Mouse (Mus musculus) liver, adult 2 months (tissue): ENCODE data around the gene Mpeg1. TPM values are rescaled to one million over a fixed set of nuclear protein-coding genes. Genes with fewer than 3 reads are reported as not detected.

Source experiments
- DNase-seq: peaks from one replicate; pipeline ENCODE4 v3.0.0-alpha.2; 2011; ENCODE audit warnings: low read depth, low spot score; ENCODE audit errors: extremely low read depth
- H3K27ac ChIP-seq: fragments of 200-500 bp; replicated peaks from 2 replicates; pipeline ENCODE4 v1.5.1; 2012; ENCODE audit warnings: low read depth, mild to moderate bottlenecking, control low read depth, inconsistent platforms, low read length; ENCODE audit not compliant: insufficient read depth
- H3K27me3 ChIP-seq: fragments of 200-500 bp; 2 replicates; pipeline ENCODE4 v1.6.1; 2012; ENCODE audit warnings: mild to moderate bottlenecking, moderate library complexity, low read length, inconsistent platforms; ENCODE audit not compliant: control insufficient read depth, insufficient read depth
- H3K36me3 ChIP-seq: fragments of 200-500 bp; 2 replicates; pipeline ENCODE4 v1.6.1; 2012; ENCODE audit warnings: low read length, inconsistent platforms; ENCODE audit not compliant: control insufficient read depth, insufficient read depth
- H3K4me1 ChIP-seq: fragments of 200-500 bp; 2 replicates; pipeline ENCODE4 v1.6.1; 2011; ENCODE audit warnings: low read length; ENCODE audit not compliant: control insufficient read depth, insufficient read depth
- H3K4me3 ChIP-seq: fragments of 200-500 bp; 2 replicates; pipeline ENCODE4 v1.5.1; 2011; ENCODE audit warnings: low read depth, mild to moderate bottlenecking, control low read depth, low read length, moderate library complexity; ENCODE audit not compliant: insufficient read depth
- H3K79me2 ChIP-seq: fragments of 200-500 bp; 2 replicates; pipeline ENCODE4 v1.6.1; 2012; ENCODE audit warnings: inconsistent platforms, mild to moderate bottlenecking, low read length, moderate library complexity; ENCODE audit not compliant: control insufficient read depth, insufficient read depth
- H3K9ac ChIP-seq: fragments of 200-500 bp; 2 replicates; pipeline ENCODE4 v1.6.1; 2012; ENCODE audit warnings: low read depth, mild to moderate bottlenecking, control low read depth, inconsistent platforms, low read length
- CTCF ChIP-seq: fragments of 200-500 bp; IDR thresholded peaks from 2 replicates; pipeline ENCODE4 v1.5.1; 2011; ENCODE audit warnings: low read depth, low read length, control low read depth
- POLR2A ChIP-seq: fragments of 200-500 bp; IDR thresholded peaks from 2 replicates; pipeline ENCODE4 v1.6.1; 2011; ENCODE audit warnings: low read length, control low read depth; ENCODE audit not compliant: insufficient read depth; ENCODE audit errors: extremely low read depth
- WGBS: fragments of 180-500 bp; shearing (Covaris S2); methylation state at CpG from one replicate; pipeline ENCODE4 v1.1.7; 2018; 5-methylcytosine and 5-hydroxymethylcytosine counted together
- polyA plus RNA-seq: library from polyadenylated mRNA; depleted of rRNA; stranded (reverse); fragments of >200 nt; gene quantifications from 2 replicates; pipeline ENCODE4 v1.2.3, GENCODE M21; 2012
- total RNA-seq: library from RNA; depleted of rRNA; stranded (reverse); fragments of >200 nt; gene quantifications from 2 replicates; pipeline ENCODE4 v1.2.3, GENCODE M21; 2014

Mpeg1 gene
- total and polyA plus RNA-seq, 2 experiments, result 7.4 to 27.1 TPM

DNA sequence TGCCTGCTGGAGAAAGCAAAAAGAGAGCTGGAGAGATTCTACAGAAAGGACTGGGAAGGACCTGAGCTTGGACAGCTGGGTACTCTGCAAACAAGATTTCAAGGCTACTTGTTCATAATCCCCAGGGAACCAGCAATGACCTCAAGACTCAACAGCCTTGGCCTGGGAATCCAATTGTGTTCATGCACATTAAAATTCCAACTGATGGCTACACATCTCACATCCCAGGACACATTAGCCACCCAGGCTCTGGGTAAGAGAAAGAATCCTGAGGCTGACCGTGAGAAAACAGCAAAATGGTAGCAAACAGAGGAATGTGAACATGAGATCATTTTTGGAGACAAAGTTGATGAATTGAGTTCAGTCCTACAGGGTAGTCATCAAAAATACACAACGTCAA is 35.7 kb downstream of the Mpeg1 start:
- Histone ChIP-seq H3K4me1 (peaks cover 5% of the 10 kb centered on the region), H3K27me3 (no peaks in the 10 kb centered on the region), H3K9ac (no peak overlapping the region), H3K36me3 (no peaks in the 10 kb centered on the region), H3K4me3 (no peak overlapping the region), H3K27ac (no peak overlapping the region), H3K79me2 (peaks cover 16% of the 10 kb centered on the region)
- DNase-seq, result no peak
- no peak for TF ChIP-seq CTCF
- no peak for TF ChIP-seq POLR2A
- WGBS, result 95% methylated on average over 2 of the region's 2 CpGs

- H3K4me3 ChIP-seq, result no peak overlapping the region
- peaks cover 5% of the 10 kb centered on the region for H3K4me1 ChIP-seq
- H3K9ac ChIP-seq, result no peak overlapping the region
- TF ChIP-seq CTCF (no peak), POLR2A (no peak)
- peaks cover 9% of the 10 kb centered on the region; the same call in 1 of the 2 replicates for H3K79me2 ChIP-seq
- H3K27ac ChIP-seq, result no peak overlapping the region
- WGBS, result 92% methylated on average over 2 of the region's 2 CpGs
- no peaks in the 10 kb centered on the region for H3K27me3 ChIP-seq
- H3K36me3 ChIP-seq, result no peaks in the 10 kb centered on the region
- no peak for DNase-seq
Observed at GRCm38 (mm10) chr19:12497909-12498308, 37.3 kb downstream of the Mpeg1 start.

DNA sequence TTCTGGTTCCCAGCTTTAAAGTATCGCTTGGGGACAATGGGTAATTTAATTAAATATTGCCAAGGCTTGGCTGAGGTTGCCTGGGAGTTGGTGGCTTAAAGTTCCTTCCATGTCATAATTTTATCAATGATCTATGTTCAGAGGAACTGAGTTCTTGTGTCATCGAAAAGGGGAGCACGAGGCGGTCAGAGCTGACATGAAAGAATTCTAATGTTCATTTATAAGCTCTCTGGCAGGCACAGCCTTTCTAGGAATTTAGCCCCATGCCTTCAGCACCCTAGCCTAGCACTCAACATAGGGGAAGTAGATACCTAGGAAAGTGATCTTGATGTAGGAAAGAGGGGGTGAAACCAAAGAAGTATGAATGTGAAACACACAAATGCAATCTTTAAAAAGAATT is 37.7 kb downstream of the Mpeg1 start:
- WGBS, result 78% methylated on average over 4 of the region's 4 CpGs
- no peak for DNase-seq
- Histone ChIP-seq H3K79me2 (peaks cover 9% of the 10 kb centered on the region; the same call in 1 of the 2 replicates), H3K4me1 (peaks cover 5% of the 10 kb centered on the region), H3K9ac (no peak overlapping the region), H3K27me3 (no peaks in the 10 kb centered on the region), H3K36me3 (no peaks in the 10 kb centered on the region), H3K4me3 (no peak overlapping the region), H3K27ac (no peak overlapping the region)
- no peak for TF ChIP-seq POLR2A
- TF ChIP-seq CTCF, result no peak

DNA sequence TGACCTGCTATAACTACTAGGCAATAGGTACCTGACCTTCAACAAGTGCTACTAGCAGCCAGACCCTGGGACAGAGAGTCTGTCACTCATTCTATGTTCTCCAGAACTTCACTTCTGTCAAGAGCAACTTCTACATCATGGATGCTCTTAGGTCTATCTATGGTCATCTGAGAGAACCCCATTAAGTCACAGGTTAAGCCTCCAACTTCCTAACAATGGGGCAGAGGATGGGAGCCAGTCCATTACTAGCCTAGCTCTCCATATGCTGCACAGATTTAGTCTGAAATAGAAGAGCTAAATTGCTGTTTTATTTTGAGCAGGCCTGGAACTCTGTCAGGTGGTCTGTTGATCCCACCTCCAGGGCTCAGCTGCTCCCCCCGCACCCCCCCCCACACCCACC is 38.4 kb downstream of the Mpeg1 start:
- Histone ChIP-seq H3K9ac (no peak overlapping the region), H3K4me1 (peaks cover 5% of the 10 kb centered on the region), H3K36me3 (no peaks in the 10 kb centered on the region), H3K4me3 (no peak overlapping the region), H3K27me3 (no peaks in the 10 kb centered on the region), H3K27ac (no peak overlapping the region), H3K79me2 (peaks cover 9% of the 10 kb centered on the region; the same call in 1 of the 2 replicates)
- TF ChIP-seq POLR2A (no peak), CTCF (no peak)
- DNase-seq, result no peak
- WGBS, result 87% methylated on average over 1 of the region's 1 CpGs

DNA sequence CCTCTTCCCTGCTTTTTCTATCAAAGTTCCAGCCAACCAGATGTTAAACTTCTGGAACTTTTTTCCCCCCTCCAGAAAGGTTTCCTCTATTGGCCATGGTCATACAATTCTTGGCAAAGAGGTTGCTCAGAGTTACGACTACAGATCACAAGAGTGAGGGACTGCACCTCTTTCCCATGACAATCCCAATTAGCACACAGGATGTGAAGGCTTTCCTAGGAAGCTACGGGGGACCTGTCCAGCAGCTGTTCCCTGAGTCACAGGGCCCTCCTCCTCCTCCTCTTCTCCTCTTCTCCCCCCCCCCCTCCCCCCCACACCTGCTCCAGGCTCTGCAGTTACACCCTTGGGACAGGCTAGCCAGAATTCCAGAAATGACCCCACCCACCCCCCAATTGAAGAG is 38.9 kb downstream of the Mpeg1 start:
- H3K27ac ChIP-seq, result no peak overlapping the region
- H3K9ac ChIP-seq, result no peak overlapping the region
- peaks cover 5% of the 10 kb centered on the region for H3K4me1 ChIP-seq
- DNase-seq, result no peak
- 73% methylated on average over 2 of the region's 2 CpGs for WGBS
- H3K36me3 ChIP-seq, result no peaks in the 10 kb centered on the region
- no peak overlapping the region for H3K4me3 ChIP-seq
- TF ChIP-seq CTCF (no peak), POLR2A (no peak)
- H3K79me2 ChIP-seq, result peaks cover 9% of the 10 kb centered on the region; the same call in 1 of the 2 replicates
- no peaks in the 10 kb centered on the region for H3K27me3 ChIP-seq

DNA sequence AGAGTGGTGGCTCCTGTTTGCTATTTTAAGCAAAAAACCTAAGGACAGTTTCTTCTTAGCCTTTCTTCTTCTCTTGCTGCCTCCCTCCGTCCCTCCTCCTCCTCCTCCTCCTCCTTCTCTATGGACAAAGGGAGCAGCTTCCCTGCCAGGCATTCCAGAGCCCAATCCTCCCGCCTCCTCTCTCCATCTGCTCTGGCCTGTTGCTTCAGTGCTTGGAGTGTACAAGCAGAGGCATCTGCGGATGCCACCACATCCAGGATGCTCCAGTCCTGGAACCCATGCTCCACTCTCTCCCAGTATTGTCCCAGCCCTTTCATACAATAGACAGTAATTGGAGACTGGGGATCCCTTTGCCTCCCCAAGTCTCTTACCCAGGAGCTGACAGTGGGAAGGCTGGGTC is 39.5 kb downstream of the Mpeg1 start:
- H3K4me3 ChIP-seq, result no peak overlapping the region
- peaks cover 9% of the 10 kb centered on the region; the same call in 1 of the 2 replicates for H3K79me2 ChIP-seq
- no peaks in the 10 kb centered on the region for H3K27me3 ChIP-seq
- no peak overlapping the region for H3K9ac ChIP-seq
- TF ChIP-seq CTCF (no peak), POLR2A (no peak)
- H3K27ac ChIP-seq, result no peak overlapping the region
- DNase-seq, result no peak
- 73% methylated on average over 3 of the region's 3 CpGs for WGBS
- peaks cover 5% of the 10 kb centered on the region for H3K4me1 ChIP-seq
- no peaks in the 10 kb centered on the region for H3K36me3 ChIP-seq
